Mouse (Mus musculus) activated CD4-positive, CD25-positive, alpha-beta regulatory T cell (primary cell): Measurements from ENCODE around the gene Vmn1r47. TPM values are rescaled to one million over a fixed set of nuclear protein-coding genes. Genes with fewer than 3 reads are reported as not detected.

Experiments used
- polyA plus RNA-seq, 2 experiments: library from polyadenylated mRNA; unstranded; fragments of 100-300 nt; shearing (Covaris generic); gene quantifications; one replicate each; pipeline ENCODE4 v1.2.1; 2017

Gene Vmn1r47
- polyA plus RNA-seq, result not detected

DNA sequence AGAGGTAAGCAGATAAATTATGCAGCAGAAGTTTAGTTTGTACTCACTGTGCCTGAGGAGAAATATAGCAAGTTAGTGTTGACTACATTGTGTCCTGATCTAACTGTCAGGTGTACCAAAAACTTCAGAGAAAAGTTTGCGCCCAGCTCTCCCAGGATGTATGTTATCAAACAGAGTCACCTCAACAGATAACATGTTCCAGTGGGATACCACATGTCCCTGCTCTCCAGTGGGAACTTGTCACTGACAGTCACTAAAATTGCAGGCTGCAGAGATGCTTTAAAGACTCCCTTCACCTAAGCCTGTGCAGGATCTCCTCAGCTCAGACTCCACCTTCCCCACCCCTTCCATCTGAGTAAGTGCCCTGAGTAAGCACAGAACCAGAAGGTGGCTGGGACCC lies at the start of gene Vmn1r47:
Gene Vmn1r47, plus strand, starts transcription at position 301 of the 400 bp plus-strand sequence.

DNA sequence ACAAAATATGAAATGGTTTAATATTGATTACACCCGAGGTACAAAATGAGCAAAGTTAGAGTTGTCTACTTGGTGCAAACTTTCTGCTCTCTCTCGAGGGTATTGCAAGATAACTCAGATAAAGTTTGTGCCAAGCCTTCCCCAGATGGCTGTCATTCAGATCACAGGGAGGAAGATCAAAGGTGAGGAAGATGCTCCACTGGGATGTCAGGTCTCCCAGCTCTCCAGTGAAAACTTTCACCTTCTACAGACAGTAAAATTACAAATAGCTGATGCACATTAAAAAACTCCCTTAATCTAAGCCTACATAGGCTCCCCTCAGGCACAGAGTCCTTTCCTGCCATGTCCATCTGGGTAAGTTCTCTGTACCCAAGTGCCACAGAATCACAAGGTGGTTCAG lies 46.9 kb upstream of the Vmn1r47 start, which contains the start of gene Vmn1r46:
Gene Vmn1r46, plus strand, starts transcription at position 301 of the 400 bp plus-strand sequence.

DNA sequence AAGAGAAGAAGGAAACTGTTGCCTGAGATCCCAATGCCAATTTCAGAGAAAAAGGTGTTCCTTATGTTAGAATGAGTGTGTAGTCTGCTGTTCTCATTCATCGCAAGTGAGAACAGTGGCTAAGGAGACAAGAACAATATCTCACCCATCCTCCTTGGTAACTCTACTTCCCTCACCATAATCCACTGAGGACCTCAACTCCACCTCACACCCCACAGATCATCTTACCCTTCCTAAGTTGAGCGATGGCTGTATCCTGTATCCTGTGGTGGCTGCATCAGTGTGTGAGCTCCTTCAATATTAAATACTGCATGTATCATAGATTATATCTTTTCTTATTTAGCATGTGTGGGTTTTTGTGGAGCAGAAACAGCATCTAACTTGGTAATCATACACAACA lies 20.8 kb downstream of the Vmn1r47 start, which contains the start of gene Vmn1r48:
Gene Vmn1r48, minus strand, starts transcription at position 101 of the 400 bp plus-strand sequence.

Other genes starting within 250 kb of the Vmn1r47 start
- gene Vmn1r42, start 139.7 kb upstream of the Vmn1r47 start, polyA plus RNA-seq, result not detected
- gene Vmn1r43, start 139.7 kb upstream of the Vmn1r47 start, polyA plus RNA-seq, result under 1 TPM in 1 of 2 experiments, not detected in 1; 0.22 TPM
- gene Vmn1r44, start 132.5 kb upstream of the Vmn1r47 start, polyA plus RNA-seq, result under 1 TPM in 1 of 2 experiments, not detected in 1; 0.43 TPM
- gene Vmn1r45, start 75.5 kb upstream of the Vmn1r47 start, polyA plus RNA-seq, result under 1 TPM in 1 of 2 experiments, not detected in 1; 0.55 TPM
- gene Vmn1r46, start 46.8 kb upstream of the Vmn1r47 start, polyA plus RNA-seq, result under 1 TPM in 1 of 2 experiments, not detected in 1; 0.06 TPM
- not detected for gene Vmn1r48, start 20.7 kb downstream of the Vmn1r47 start, polyA plus RNA-seq
- gene Vmn1r49, start 62.4 kb downstream of the Vmn1r47 start, polyA plus RNA-seq, result under 1 TPM in 1 of 2 experiments, not detected in 1; 0.04 TPM
- gene Vmn1r50, start 85.3 kb downstream of the Vmn1r47 start, polyA plus RNA-seq, result not detected
- not detected for gene Vmn1r51, start 106.4 kb downstream of the Vmn1r47 start, polyA plus RNA-seq
- not detected for gene Vmn1r52, start 158.7 kb downstream of the Vmn1r47 start, polyA plus RNA-seq
- not detected for gene V1ra8, start 186.6 kb downstream of the Vmn1r47 start, polyA plus RNA-seq
- gene Vmn1r53, start 208.3 kb downstream of the Vmn1r47 start, polyA plus RNA-seq, result not detected
- not detected for gene Vmn1r54, start 230.2 kb downstream of the Vmn1r47 start, polyA plus RNA-seq